14 mouse cellular contexts compared by ENCODE assay signal in genomic region chr2:68900640-68901378, GRCm38 (mm10). TPM values are rescaled to one million over a fixed set of nuclear protein-coding genes. Genes with fewer than 3 reads are reported as not detected.
DNase-seq lines count a peak whose midpoint lies in the region; ATAC-seq and TF ChIP-seq lines count a peak whose summit lies in the region.
"Had no signal": no experiment of that assay in that cellular context is flagged by ENCODE, and none has a peak within 500 bp of the region (broad histone marks: within the 10 kb centered on the region; RNA-seq: fewer than 3 reads in every experiment).

No protein-coding gene starts in this region.

- peak; percentile 61 for ATAC-seq in heart, embryonic 15.5 days (replicated peaks; ENCODE audit: insufficient number of reproducible peaks, insufficient read depth, low FRiP score, low read depth)
- no peak for ATAC-seq in neural tube, embryonic 15.5 days (ENCODE audit: low FRiP score)
- ATAC-seq in liver, postnatal 0 days: no peak
- ATAC-seq in forebrain, embryonic 12.5 days (ENCODE audit: low FRiP score): no peak

- WGBS in heart, embryonic 15.5 days: 30% methylated on average over 9 of the region's 9 CpGs
- WGBS in neural tube, embryonic 15.5 days: 87% methylated on average over 9 of the region's 9 CpGs
- 26% methylated on average over 9 of the region's 9 CpGs for WGBS in liver, postnatal 0 days (ENCODE audit: insufficient replicate concordance)
- WGBS in forebrain, embryonic 12.5 days: 85% methylated on average over 9 of the region's 9 CpGs

- TF ChIP-seq CTCF in liver, postnatal 0 days (IDR thresholded peaks at IDR 0.05; ENCODE audit: low read depth): no peak

- peak overlapping the region; percentile 56 for H3K27ac ChIP-seq in heart, embryonic 15.5 days
- H3K27ac ChIP-seq in neural tube, embryonic 15.5 days (replicated peaks): no peak overlapping the region
- H3K27ac ChIP-seq in liver, postnatal 0 days (ENCODE audit: low read depth): peak overlapping the region; percentile 30; the same call in 1 of the 2 replicates
- H3K27ac ChIP-seq in forebrain, embryonic 12.5 days: no peak overlapping the region
- H3K27ac ChIP-seq: limb, embryonic 15.5 days; midbrain, embryonic 12.5 days; neural tube, embryonic 12.5 days had no signal

- DNase-seq in heart, postnatal 14 days: no peak
- peak; percentile 9 for DNase-seq in neural tube, embryonic 10.5 days (ENCODE audit: extremely low spot score, low spot score)
- no peak for DNase-seq in liver, postnatal 0 days
- no peak for DNase-seq in gastrocnemius, adult 18-20 months (ENCODE audit: low spot score)
- DNase-seq: adrenal gland, postnatal 14 days; kidney, postnatal 36 days; thymus, postnatal 4 days had no signal

- H3K4me2 ChIP-seq in heart, embryonic 15.5 days: peak overlapping the region; percentile 6
- H3K4me2 ChIP-seq in neural tube, embryonic 15.5 days: no peak overlapping the region
- peak overlapping the region; percentile 15; the same call in 1 of the 2 replicates for H3K4me2 ChIP-seq in liver, postnatal 0 days (ENCODE audit: low read depth, low read length)
- H3K4me2 ChIP-seq in forebrain, embryonic 12.5 days: no peak overlapping the region
- H3K4me2 ChIP-seq: limb, embryonic 15.5 days; midbrain, embryonic 12.5 days; neural tube, embryonic 12.5 days had no signal

- H3K4me1 ChIP-seq in heart, embryonic 15.5 days (replicated peaks): peaks cover 28% of the 10 kb centered on the region
- H3K4me1 ChIP-seq in neural tube, embryonic 15.5 days: peaks cover 4% of the 10 kb centered on the region; the same call in 1 of the 2 replicates
- H3K4me1 ChIP-seq in liver, postnatal 0 days (ENCODE audit: insufficient read depth): peaks cover 10% of the 10 kb centered on the region
- H3K4me1 ChIP-seq in forebrain, embryonic 12.5 days: no peaks in the 10 kb centered on the region; the same call in 1 of the 2 replicates
- H3K4me1 ChIP-seq: midbrain, embryonic 12.5 days; neural tube, embryonic 12.5 days had no signal

- no peaks in the 10 kb centered on the region for H3K36me3 ChIP-seq in heart, embryonic 15.5 days
- no peaks in the 10 kb centered on the region for H3K36me3 ChIP-seq in neural tube, embryonic 15.5 days
- H3K36me3 ChIP-seq in liver, postnatal 0 days (replicated peaks; ENCODE audit: insufficient read depth, low read length): no peaks in the 10 kb centered on the region
- no peaks in the 10 kb centered on the region for H3K36me3 ChIP-seq in forebrain, embryonic 12.5 days (replicated peaks)
- H3K36me3 ChIP-seq: limb, embryonic 15.5 days; midbrain, embryonic 12.5 days; neural tube, embryonic 12.5 days had no signal

- H3K9ac ChIP-seq in heart, embryonic 15.5 days: no peak overlapping the region
- H3K9ac ChIP-seq in neural tube, embryonic 15.5 days (replicated peaks): no peak overlapping the region
- H3K9ac ChIP-seq in liver, postnatal 0 days (replicated peaks): no peak overlapping the region
- no peak overlapping the region for H3K9ac ChIP-seq in forebrain, embryonic 12.5 days
- H3K9ac ChIP-seq: limb, embryonic 15.5 days; midbrain, embryonic 12.5 days; neural tube, embryonic 12.5 days had no signal

- H3K27me3 ChIP-seq in heart, embryonic 15.5 days: no peaks in the 10 kb centered on the region
- no peaks in the 10 kb centered on the region for H3K27me3 ChIP-seq in neural tube, embryonic 15.5 days (replicated peaks)
- H3K27me3 ChIP-seq in liver, postnatal 0 days (ENCODE audit: insufficient read depth, low read length): no peaks in the 10 kb centered on the region
- H3K27me3 ChIP-seq in forebrain, embryonic 12.5 days: no peaks in the 10 kb centered on the region
- H3K27me3 ChIP-seq: CH12.LX; limb, embryonic 15.5 days; midbrain, embryonic 12.5 days; neural tube, embryonic 12.5 days had no signal

- no peak overlapping the region for H3K4me3 ChIP-seq in heart, embryonic 15.5 days
- no peak overlapping the region for H3K4me3 ChIP-seq in neural tube, embryonic 15.5 days (replicated peaks)
- no peak overlapping the region for H3K4me3 ChIP-seq in liver, postnatal 0 days (ENCODE audit: low read depth, low read length)
- H3K4me3 ChIP-seq in forebrain, embryonic 12.5 days (replicated peaks): no peak overlapping the region
- H3K4me3 ChIP-seq: limb, embryonic 15.5 days; midbrain, embryonic 12.5 days; neural tube, embryonic 12.5 days had no signal

- intact Hi-C loops in heart, postnatal 14 days (cut with DNase I): no loop called here

- TF ChIP-seq EP300 in liver, postnatal 0 days (IDR thresholded peaks at IDR 0.05; ENCODE audit: low read depth): no peak

- no peaks in the 10 kb centered on the region for H3K9me3 ChIP-seq in heart, embryonic 15.5 days (replicated peaks)
- no peaks in the 10 kb centered on the region for H3K9me3 ChIP-seq in neural tube, embryonic 15.5 days (replicated peaks)
- H3K9me3 ChIP-seq in liver, postnatal 0 days (ENCODE audit: low read length): no peaks in the 10 kb centered on the region
- H3K9me3 ChIP-seq in forebrain, embryonic 12.5 days: no peaks in the 10 kb centered on the region
- H3K9me3 ChIP-seq: limb, embryonic 15.5 days; midbrain, embryonic 12.5 days; neural tube, embryonic 12.5 days had no signal

RNA-seq across cellular contexts. Expression of gene Cers6, which starts 39.6 kb away (rescaled TPM):
- polyA plus RNA-seq in heart, embryonic 15.5 days (2015; fragmentation: Nextera tagmentation; extraction: Ambion mirVana): 19.2 and 23.2 TPM in 2 replicates
- 10 to 100 TPM; 14.1 to 14.7 TPM for total RNA-seq in heart, postnatal 14 days (2021)
- polyA plus RNA-seq in neural tube, embryonic 15.5 days (2015; fragmentation: Nextera tagmentation; extraction: Ambion mirVana): 51.1 and 52.1 TPM in 2 replicates
- polyA plus RNA-seq in liver, postnatal 0 days (2015; fragmentation: Nextera tagmentation; extraction: Ambion mirVana): 6.1 and 8.2 TPM in 2 replicates
- polyA plus RNA-seq in forebrain, embryonic 12.5 days (2016; fragmentation: Nextera tagmentation; extraction: Ambion mirVana): 34.8 and 38.3 TPM in 2 replicates
- under 1 TPM; 0.80 to 0.97 TPM for total RNA-seq in gastrocnemius, adult 18-20 months (2021)
- total RNA-seq: CH12.LX had no signal

Comparison
In these comparisons a context has a peak if more than half of its experiments do, and no peak if none do; other contexts are left out.
1. H3K27ac ChIP-seq: peak in heart, embryonic 15.5 days (single experiment) and liver, postnatal 0 days (single experiment); none in neural tube, embryonic 15.5 days (single experiment) and forebrain, embryonic 12.5 days (single experiment).
2. H3K4me2 ChIP-seq: peak in heart, embryonic 15.5 days (single experiment) and liver, postnatal 0 days (single experiment); none in neural tube, embryonic 15.5 days (single experiment) and forebrain, embryonic 12.5 days (single experiment).